Mouse (Mus musculus) ES-Bruce4 (cell line): Measurements from ENCODE around the gene Dcdc2b.

ENCODE experiments used
- CTCF ChIP-seq: IDR thresholded peaks from one replicate; pipeline ENCODE4 v1.8.1; 2011; ENCODE audit warnings: low read depth, low read length
- EP300 ChIP-seq: IDR thresholded peaks from 2 replicates; pipeline ENCODE4 v1.6.1; 2011; ENCODE audit warnings: low read depth, low read length; ENCODE audit not compliant: insufficient read depth

DNA sequence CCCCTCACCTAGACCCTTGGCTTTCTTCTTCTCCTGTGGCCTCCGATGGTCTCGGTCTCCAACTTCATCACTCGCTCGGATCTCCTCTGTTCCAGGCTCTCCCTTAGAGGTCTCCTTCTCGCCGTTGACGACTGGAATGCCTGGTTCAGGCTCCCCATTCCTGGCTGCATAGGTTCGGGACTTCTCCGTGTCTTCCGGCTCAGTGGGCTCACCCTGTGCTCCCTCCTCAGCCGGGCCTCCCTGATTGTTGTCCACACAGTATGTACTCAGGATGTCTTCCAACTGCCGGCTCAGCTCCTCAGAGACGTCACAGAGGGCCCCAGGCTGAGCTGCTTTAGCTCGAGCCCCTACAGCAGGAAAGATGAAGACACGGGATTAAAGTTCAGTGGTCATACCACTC, 25.2 kb upstream of the Dcdc2b start:
- TF ChIP-seq CTCF (no peak), EP300 (no peak)
